Mouse (Mus musculus) brain, adult 2 months (tissue): ENCODE measurements at regions not wholly inside any gene's neighbourhood (a gene's known extent, or its start where the extent isn't known, plus 50 kb on each side); places are given as distances from the start of the nearest gene placed in this dataset.
A peak's percentile ranks its signal among the peaks of the same experiment; 100 is the strongest.

Experiments
- DNase-seq: peaks from one replicate; pipeline ENCODE4 v3.0.0; 2011; ENCODE audit warnings: low read depth, low spot score

DNA sequence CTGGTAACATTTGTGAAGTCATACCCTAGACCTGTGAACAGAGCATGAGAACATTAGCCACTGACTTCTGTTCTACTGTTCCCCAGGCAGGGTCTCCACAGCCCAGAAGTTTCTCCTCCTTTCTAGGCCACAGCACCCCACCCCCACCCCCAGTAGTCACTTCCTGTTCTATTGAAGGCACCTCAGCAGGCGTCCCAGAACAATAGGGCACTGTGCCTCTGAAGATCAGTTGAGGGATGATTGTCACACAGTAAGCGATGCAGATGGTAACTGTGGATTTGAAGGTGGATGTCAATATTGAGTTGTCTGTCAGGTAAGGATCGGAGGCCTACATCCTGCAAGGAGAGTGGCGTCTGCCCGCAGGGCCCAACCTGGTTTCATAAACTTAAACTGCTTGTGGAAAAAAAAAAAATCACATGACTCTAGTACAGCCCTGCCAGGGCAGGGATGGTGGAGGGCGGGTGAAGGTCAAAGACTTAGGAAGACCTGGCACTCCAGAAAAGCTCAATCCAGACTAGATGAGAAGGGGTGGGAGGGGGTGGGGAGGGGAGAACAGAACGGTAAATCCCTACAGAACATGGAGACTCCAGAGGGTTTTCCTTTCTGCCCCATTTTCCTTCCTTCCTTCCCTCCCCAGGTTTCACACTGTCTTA is 103.1 kb upstream of the Rybp start:
- no peak for DNase-seq

DNA sequence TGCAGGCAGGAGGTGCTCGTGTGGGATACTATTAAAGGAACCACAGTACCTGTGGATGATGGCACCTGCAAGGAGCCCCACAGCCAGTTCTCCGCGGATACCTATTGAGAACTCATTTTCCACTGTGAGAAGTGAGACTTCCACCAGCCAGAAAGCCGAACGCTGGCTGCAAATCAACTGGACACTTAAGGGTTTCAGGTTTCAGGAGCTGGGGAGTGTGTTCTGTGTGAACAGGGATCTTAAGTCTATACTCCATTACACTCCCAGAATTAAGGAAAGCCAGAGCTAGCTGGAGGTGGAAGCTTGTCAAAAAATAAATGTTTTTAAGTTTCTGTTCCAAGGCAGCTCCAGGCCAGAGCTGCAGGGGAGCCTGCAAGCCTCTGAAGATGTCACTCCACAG is 99.8 kb upstream of the Rybp start:
- no peak for DNase-seq

DNA sequence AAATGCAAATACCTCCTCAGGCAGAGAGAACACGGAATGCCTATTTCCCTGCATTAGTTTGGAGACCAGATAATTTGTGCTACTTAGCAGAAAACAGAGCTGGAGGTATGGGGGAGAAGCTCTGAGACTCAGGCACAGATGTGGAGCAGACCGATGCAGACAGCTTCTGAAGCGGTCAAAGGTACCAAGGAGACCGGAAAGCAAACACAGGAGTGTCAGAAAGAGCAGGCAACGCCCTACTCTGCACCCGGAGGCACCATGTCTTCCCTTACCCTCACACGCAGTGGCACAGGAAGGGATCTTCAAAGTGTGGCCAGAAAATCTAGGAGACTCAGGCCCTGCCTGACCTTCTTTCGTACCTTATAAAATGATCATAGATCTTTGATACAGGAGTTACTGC is 98.4 kb upstream of the Rybp start:
- no peak for DNase-seq

DNA sequence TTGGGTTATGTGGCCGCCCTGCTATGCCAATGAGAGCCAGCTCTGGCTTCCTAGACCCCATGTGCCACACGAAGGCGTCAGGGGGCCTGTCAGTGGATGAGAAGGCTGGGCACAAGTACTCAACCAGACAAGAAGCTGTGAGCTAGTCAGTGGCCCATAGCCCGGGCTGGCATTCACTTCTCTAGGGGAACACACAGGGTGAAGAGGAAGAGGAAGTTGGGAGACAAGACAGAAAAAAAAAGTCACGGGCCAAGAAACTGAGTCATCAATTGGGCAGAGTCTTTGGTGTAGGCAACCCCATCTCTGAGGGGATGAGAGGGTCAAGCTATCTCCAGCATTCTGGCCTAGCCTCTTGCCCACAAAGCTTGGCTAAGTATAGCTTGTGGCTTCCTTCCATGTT is 93.8 kb upstream of the Rybp start:
- DNase-seq: peak; percentile 13

DNA sequence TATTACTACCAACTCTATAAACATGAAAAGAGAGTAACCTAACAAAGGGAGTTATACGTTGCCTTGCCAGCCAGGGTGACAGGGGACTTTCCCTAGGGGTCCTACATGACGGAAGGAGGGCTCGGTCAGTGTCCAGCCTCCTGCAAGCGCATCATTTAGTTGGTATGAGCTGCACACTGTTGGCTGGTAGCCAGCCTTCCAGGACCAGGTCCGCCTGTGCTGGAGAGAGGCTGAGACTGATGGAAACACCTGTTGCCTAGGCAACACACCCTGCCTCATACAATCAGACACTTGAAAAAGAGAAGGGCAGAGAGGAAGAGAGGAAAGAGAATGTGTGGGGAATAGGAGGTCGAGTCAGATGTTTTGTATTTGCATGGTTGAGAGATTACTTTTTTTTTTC is 93.3 kb upstream of the Rybp start:
- DNase-seq: peak; percentile 35

DNA sequence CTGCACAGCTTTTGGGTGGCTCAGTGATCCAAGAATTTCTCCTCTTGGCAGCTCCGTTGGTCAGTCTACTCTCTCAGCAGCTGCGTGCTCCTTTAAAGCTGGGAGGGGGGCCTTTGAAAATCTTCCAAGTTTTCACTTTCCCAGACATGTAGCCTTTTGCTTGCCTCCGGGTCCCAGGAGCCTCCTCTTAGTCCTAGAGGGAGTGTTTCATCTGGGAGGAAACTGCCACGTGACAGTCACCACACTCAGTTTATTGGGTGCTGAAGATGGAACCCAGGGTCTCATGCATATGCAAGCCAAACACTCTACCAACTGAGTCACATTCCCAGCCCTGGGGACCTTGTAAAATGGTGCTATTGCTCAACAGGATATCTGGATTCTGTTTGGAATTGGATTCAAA is 92.5 kb upstream of the Rybp start:
- no peak for DNase-seq

DNA sequence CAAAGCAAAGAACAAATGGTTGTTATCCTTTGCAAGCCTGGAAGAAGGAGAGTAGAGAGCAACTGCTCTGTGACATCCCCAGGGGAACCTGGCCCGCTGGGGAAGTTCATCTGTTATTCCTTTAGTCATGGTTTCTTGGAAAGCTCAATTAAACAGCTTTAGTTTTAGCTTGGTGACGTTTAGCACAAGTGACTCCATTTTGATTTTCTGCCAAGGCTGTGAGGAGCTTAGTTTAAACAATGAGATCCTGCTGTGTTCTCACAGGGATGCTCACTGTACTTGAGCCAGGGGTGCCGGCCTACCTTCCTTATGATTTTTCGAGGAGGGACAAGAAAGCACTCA is 91.2 kb upstream of the Rybp start:
- DNase-seq: peak; percentile 51

DNA sequence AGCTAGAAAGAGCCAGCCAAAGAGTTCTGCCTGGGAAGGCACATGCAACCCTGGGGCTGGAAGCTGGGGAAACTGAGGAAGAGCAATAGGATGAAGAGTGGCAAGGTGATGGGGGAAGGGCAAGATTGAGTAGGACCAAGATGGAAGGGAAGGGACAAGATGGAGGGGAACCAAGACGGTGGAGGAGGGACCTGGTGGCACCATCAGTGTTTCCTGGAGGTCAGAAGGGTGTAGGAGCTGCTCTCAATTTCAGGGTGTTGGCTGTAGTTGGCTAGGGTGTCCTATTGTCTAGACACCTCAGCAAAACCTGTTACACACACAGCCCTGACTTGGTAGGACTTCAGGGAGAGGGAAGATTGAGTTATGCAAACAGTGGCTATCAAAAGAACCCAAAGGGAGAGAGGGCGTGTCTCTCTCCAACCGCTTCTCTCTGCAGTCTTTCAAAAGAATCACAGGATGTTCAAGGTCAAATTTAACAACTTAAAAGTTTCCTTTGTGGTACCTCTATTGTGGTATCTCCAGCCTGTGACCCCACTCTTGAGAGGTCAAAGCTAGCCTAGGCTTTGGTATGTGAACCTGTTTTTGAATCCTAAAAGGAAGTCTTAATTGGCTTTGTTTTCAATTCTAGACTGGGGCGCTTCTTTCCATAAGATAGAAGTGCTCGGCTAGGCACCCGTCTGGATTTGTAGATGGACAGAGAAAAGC is 90.7 kb upstream of the Rybp start:
- DNase-seq: no peak

DNA sequence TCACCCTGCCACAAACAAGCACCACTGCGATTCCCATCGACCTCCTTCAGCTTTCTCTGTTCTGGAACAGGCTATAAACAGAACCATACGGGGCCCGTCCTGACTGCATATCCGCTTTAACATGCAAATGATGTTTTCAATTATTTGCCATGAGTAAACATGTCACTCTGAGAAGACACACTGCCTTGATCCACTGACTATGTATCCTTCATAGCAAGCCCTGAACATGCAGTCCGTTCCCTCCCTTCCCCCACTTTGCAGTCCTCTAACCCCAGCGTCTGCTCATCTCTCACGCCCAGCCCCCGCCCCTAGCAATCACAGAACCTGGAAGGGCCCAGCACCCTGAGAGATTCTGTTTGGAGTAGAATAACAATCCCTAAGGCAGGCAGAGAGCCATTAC is 89.4 kb upstream of the Rybp start:
- DNase-seq: no peak

DNA sequence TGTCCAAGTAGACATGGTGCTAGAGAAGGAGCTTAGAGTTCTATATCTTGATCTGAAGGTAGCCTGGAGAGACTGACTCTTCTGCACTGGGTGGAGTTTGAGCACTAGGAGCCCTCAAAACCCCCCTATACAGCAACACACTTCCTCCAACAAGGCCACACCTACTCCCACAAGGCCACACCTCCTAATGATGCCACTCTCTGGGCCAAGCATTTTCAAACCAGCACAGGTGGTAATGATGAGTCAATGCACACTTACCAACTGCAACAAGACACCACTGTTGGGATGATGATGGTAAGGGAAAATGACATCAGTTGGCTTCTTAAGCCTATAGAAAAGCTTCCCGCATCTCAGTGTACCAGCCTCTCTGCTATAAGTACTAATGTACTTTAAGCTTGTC is 83.5 kb upstream of the Rybp start:
- DNase-seq: no peak

DNA sequence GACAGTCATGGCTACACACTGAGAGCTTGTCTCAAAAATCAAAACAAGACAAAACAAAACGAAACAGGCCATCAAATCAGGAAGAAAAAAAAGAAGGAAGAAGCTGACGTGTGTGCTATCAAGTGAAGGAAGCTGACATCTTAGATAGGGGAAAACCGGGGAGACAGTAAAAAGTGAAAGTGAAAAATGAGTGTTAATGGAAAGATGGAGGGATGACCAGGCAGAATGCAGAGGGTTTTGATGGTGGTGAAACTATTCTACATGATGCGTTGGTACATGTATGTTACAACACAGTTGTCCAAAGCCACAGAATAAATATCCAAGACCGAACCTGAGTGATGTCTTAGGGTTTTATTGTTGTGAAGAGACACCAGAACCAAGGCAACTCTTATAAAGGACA is 83.1 kb upstream of the Rybp start:
- DNase-seq: no peak

DNA sequence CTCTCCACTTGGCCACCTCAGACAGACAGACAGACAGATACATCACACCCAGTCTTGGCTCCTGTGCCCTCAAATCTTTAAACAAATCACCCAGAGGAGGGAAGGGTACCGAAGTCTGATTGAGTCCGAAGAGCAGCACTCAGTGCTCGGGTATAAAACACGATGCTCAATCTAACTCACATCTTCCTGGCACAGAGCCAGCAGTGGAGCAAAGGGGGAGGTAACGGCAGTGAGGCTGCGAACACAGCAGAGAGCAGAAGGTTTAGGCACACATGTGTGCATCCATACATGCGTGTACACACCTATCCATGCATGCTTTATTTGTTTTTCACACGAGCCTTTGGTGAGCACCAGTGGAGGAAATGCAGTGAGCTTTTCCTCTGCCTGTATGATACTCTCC is 78.9 kb upstream of the Rybp start:
- no peak for DNase-seq

DNA sequence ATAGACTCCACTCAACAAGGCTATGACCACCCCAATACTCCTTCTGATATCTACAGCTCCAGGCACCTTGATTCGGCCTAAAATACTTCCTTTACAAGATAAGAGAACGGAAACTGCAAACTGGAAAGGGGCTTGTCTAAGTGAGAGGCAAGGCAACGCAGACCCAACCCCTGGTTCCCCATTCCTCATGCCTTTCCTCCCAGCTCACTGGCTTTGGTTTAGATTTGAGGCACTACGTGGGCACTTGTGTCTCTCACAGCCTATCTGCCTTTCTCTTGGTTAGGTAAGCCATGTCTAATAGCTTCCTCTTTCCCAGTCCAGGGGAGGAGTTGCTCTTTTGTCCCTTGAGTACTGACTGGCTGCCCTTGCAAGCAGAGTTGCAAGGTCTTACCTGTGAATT is 78.5 kb upstream of the Rybp start:
- no peak for DNase-seq

DNA sequence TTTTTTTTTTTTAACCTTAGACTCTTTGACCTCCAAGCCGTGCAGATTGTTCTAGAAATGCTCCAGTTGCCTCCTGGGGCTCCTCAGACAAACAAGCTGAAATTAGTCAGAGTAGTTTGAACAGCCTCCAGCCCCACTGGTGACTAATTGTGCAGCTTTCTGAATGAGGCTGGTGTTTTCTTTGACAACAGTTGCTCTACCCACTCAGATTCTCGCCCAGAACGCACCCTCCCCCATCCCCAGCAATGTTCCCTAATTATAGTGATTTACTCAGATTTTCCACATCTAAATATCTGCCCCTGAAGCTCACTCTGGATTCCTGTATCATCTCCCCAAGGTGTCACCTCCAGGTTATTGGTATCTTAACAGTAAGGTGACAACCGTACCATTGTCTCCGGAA is 76.4 kb upstream of the Rybp start:
- DNase-seq: peak; percentile 93

DNA sequence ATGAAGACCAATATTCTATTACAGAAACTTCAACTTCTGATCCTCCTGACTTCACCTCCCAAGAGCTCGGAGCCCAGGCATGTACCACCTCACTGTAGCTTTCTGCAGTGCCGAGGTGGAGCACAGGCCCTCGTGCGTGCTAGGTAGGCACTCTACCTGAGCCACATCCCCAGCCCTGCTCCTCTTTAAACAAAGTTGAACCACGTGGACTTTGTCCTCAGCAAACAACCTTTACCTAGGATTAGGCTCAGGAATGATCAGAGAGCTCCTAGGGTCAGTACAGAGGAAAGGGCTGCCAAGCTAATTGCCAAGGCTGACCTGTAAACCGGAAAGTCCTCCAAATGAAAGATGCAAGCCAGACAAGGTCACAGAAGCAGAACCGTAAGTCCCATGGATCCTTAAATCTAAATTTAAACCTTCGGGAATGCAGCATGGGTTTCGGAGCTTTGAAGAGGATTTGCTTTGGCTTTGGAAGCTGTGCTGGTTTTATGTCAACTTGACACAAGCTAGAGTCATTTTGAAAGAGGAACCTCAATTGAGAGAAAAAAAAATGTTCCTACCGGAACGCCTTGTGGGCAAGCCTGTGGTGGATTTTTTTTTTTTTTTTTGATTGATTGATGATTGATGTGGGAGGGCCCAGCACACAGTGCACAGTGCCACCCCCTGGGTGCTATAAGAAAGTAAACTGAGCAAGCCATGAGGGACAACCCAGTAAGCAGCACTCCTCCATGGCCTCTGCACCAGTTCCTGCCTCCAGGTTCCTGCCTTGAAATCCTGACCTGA is 69.5 kb upstream of the Rybp start:
- peak; percentile 14 for DNase-seq

DNA sequence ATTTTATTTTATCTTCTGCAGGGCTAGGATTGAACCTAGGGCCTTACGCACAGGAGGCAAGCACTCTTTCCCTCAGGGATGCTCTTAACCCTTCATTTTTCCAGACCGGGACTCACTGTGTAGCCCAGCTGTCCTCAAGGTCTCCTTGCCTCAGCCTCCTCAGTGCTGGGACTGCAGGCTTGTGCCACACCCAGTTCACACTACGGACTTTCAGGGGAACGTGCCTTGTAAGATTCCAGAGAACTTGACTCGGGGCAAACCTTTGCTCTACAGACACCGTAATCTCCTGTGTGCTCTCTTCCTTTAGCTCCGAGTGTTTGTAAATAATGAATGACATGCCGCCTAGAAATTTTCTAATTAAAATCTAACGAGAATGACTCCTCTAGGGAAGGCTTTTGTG is 68.6 kb upstream of the Rybp start:
- no peak for DNase-seq

DNA sequence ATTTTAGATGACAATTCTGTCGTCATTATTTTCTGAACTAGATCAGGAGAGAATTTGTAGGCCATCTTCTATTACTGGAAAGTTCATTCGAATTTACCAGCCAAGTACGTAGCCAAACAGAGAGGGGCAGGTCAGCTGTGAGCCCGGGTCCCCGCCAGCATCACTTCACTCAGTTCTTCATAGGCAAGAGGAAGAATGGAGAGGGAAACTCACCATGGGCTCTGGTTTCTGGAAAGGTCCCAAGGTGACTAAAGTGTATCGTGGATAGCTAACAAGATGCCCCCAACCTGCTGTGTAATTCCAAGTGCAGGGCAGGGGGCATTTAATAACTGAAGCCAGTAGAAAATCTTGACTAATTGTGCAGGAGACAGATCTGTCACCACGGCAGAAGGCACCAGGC is 60.2 kb upstream of the Rybp start:
- DNase-seq: no peak

DNA sequence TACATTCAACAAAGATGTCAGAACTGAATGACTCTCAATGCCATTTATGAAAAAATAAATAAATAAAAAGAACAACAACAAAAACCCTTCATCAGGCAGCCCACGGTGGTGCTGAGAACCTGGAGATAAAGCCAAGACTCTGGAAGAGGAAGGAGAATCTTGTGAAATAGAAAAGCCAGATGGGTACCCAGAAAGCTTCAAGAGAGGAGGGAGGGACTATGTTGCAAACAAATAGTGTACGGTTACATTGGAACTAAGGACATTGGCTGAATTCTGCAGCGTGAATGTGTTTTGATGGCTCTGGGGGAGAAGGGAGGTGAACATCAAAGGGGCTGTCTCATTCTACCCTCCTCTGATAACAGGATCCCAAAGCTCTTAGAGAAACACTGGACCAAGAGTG is 57.8 kb upstream of the Rybp start:
- no peak for DNase-seq

DNA sequence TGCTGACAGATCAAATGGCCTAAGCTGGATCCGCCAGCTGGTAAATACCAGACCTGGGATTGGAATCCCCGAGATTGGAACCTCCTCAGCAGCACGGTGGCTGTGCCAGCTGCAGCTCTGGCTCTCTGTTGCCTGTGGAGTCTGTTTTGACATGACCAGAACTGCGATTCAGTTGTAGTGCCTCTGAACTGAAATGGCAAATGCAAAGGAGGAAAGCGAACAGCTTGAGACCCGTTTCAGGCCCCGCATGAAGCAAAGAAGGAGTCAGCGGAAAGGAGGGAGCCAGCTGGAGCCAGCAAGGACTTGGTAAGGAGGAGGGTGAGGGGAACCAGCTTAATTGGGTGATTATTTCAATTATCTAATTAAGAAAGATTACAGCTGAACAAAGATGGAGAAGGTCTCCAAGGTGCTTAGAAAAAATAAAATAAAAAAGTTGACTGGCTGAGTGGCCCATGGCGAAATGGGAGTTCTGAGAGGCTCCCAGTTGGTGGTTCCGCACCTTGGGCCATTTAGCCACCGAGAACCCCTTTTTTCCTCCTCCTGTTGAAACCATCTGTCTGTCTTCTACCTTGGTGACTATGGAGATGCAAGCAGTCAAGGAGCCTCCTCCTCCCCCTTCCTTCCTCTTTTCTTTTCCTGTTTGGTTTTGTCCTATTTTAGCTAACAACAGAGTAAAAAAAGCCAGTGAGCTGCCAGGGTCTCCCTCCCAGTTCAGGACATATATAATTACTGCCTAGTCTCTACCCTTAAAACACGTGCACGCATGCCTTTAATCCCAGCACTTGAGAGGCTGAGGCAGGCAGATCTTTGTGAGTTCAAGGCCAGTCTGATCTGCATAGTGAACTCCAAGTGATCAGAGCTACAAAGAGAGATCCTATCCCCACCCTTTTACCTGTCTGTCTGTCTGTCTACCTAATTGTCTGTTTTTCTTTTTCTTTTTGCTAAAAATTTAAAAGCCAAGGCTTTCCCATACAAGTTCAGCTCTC is 54.3 kb upstream of the Rybp start:
- peak; percentile 51 for DNase-seq

DNA sequence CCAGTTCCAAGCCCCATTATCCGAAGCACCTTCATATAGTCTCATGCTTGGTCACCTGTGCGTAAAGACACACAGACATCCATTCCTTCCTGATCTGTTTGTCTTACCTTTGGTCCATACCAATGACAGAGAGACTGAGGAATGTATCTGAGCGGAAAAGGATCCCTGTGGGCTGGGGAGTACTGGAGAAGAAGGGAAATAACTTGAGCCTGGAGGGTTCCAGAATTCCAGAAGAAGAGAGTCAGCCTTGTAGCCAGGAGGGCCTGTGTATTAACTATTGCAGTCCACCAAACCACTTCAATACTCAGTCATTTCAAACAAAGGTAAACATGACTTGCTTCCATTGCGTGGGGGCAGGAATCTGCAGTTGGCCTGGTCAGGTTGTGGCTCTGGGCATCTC is 51.0 kb upstream of the Rybp start:
- no peak for DNase-seq
